Mouse (Mus musculus): ENCODE results near the gene Ppp2r5d. TPM values are rescaled to one million over a fixed set of nuclear protein-coding genes. Genes with fewer than 3 reads are reported as not detected.

The Ppp2r5d gene
- total and polyA plus RNA-seq, 2 experiments = 13.6 to 24.0 TPM

DNA sequence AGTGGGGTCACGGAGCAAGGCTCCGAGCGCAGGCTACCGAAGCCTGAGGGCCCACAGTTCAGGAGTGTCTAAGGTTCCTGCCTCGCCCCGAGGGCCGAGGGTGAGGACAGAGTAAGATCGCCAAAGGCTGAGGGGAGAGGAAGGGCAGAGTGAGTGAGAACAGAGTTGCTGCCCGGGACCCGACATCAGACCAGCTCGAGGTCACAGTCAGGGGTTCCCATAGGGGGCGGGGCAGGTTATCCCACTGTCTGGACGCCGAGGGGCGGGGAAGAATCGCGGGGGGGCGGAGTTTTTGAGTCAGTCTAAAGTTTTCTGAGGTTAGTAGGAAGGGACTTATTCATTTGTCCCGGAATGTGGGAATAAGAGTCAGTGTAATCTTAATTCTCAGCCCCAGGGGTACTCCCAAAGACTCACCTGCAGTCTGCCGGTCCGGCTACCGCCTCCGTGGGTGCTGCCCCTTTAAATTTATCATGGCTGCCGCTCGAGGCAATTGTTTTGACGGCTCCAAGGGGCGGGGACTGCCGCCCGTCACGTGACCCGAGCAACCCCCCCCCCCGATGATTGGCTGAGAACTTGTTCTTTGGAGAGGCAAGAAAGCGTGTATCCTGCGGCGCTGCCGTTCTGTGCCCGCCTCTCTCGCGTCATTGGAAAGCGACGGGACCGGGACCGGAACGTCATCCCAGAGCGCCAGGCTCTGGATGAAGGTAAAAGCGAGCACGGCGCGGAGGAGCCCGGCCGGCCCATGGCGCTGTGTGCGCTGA, 59.2 kb downstream of the Ppp2r5d start, which contains the start of the genes Klc4 and Mrpl2:
Gene Klc4, minus strand, starts transcription at position 462 of the 761 bp plus-strand sequence.
Gene Mrpl2, plus strand, starts transcription at position 669 of the 761 bp plus-strand sequence.
- Histone ChIP-seq H3K4me1 (ENCODE audit: control insufficient read depth, insufficient read depth, low read length) (peaks cover 8% of the 10 kb centered on the region), H3K9ac (ENCODE audit: low read depth, low read length) (peak within 1 kb of the TSS; percentile 92), H3K4me3 (ENCODE audit: insufficient read depth, low read depth, low read length) (peak within 1 kb of the TSS; percentile 95), H3K36me3 (ENCODE audit: control insufficient read depth, insufficient read depth, low read length) (peaks cover 15% of the 10 kb centered on the region; the same call in 1 of the 2 replicates), H3K27ac (replicated peaks; ENCODE audit: insufficient read depth, low read depth, low read length) (peak within 1 kb of the TSS; percentile 99), H3K79me2 (ENCODE audit: control insufficient read depth, insufficient read depth, low read length) (peaks cover 5% of the 10 kb centered on the region; the same call in 1 of the 2 replicates), H3K27me3 (ENCODE audit: control insufficient read depth, insufficient read depth, low read length) (no peaks in the 10 kb centered on the region)
- TF ChIP-seq CTCF (IDR thresholded peaks at IDR 0.05; ENCODE audit: low read depth, low read length) = no peak
- TF ChIP-seq POLR2A (IDR thresholded peaks at IDR 0.05; ENCODE audit: extremely low read depth, insufficient read depth, low read length) = 0 out of 2 replicates have a peak, but pooled peaks have one; percentile 30
- under 1% methylated on average over 52 of the region's 53 CpGs for WGBS
- peak; percentile 90 for DNase-seq (ENCODE audit: extremely low read depth, low read depth, low spot score)

- Histone ChIP-seq H3K27me3 (ENCODE audit: control insufficient read depth, insufficient read depth, low read length) (no peaks in the 10 kb centered on the region), H3K4me3 (ENCODE audit: insufficient read depth, low read depth, low read length) (peak overlapping the region; percentile 95), H3K79me2 (ENCODE audit: control insufficient read depth, insufficient read depth, low read length) (peaks cover 5% of the 10 kb centered on the region; the same call in 1 of the 2 replicates), H3K36me3 (ENCODE audit: control insufficient read depth, insufficient read depth, low read length) (peaks cover 22% of the 10 kb centered on the region; the same call in 1 of the 2 replicates), H3K27ac (replicated peaks; ENCODE audit: insufficient read depth, low read depth, low read length) (peak overlapping the region; percentile 99), H3K9ac (ENCODE audit: low read depth, low read length) (peak overlapping the region; percentile 92), H3K4me1 (ENCODE audit: control insufficient read depth, insufficient read depth, low read length) (peaks cover 8% of the 10 kb centered on the region)
- 1% methylated on average over 11 of the region's 11 CpGs for WGBS
- TF ChIP-seq POLR2A (IDR thresholded peaks at IDR 0.05; ENCODE audit: extremely low read depth, insufficient read depth, low read length) (0 out of 2 replicates have a peak, but pooled peaks have one; percentile 47), CTCF (IDR thresholded peaks at IDR 0.05; ENCODE audit: low read depth, low read length) (no peak)
- DNase-seq (ENCODE audit: extremely low read depth, low read depth, low spot score) = peak; percentile 89
Observed at GRCm38 (mm10) chr17:46644916-46645475, 59.9 kb downstream of the Ppp2r5d start.

GRCm38 (mm10) chr17:46644152-46644805, 60.6 kb downstream of the Ppp2r5d start:
- Histone ChIP-seq H3K4me1 (ENCODE audit: control insufficient read depth, insufficient read depth, low read length) (peaks cover 8% of the 10 kb centered on the region), H3K9ac (ENCODE audit: low read depth, low read length) (peak overlapping the region; percentile 46)

GRCm38 (mm10) chr17:46642060-46642459, 62.9 kb downstream of the Ppp2r5d start:
- no peak for TF ChIP-seq CTCF (IDR thresholded peaks at IDR 0.05; ENCODE audit: low read depth, low read length)
- TF ChIP-seq POLR2A (IDR thresholded peaks at IDR 0.05; ENCODE audit: extremely low read depth, insufficient read depth, low read length) = no peak
- 96% methylated on average over 17 of the region's 17 CpGs for WGBS
- H3K4me3 ChIP-seq (ENCODE audit: insufficient read depth, low read depth, low read length) = no peak overlapping the region
- no peak overlapping the region for H3K27ac ChIP-seq (replicated peaks; ENCODE audit: insufficient read depth, low read depth, low read length)
- H3K4me1 ChIP-seq (ENCODE audit: control insufficient read depth, insufficient read depth, low read length) = peaks cover 8% of the 10 kb centered on the region
- H3K79me2 ChIP-seq (ENCODE audit: control insufficient read depth, insufficient read depth, low read length) = peaks cover 5% of the 10 kb centered on the region; the same call in 1 of the 2 replicates
- DNase-seq (ENCODE audit: extremely low read depth, low read depth, low spot score) = no peak
- H3K27me3 ChIP-seq (ENCODE audit: control insufficient read depth, insufficient read depth, low read length) = no peaks in the 10 kb centered on the region
- H3K9ac ChIP-seq (ENCODE audit: low read depth, low read length) = no peak overlapping the region
- H3K36me3 ChIP-seq (ENCODE audit: control insufficient read depth, insufficient read depth, low read length) = peaks cover 25% of the 10 kb centered on the region; the same call in 1 of the 2 replicates

More at GRCm38 (mm10) chr17:46644152-46644805, 60.6 kb downstream of the Ppp2r5d start:
- Histone ChIP-seq H3K27ac (replicated peaks; ENCODE audit: insufficient read depth, low read depth, low read length) (peak overlapping the region; percentile 99), H3K4me3 (ENCODE audit: insufficient read depth, low read depth, low read length) (peak overlapping the region; percentile 95), H3K79me2 (ENCODE audit: control insufficient read depth, insufficient read depth, low read length) (peaks cover 5% of the 10 kb centered on the region; the same call in 1 of the 2 replicates), H3K27me3 (ENCODE audit: control insufficient read depth, insufficient read depth, low read length) (no peaks in the 10 kb centered on the region), H3K36me3 (ENCODE audit: control insufficient read depth, insufficient read depth, low read length) (peaks cover 25% of the 10 kb centered on the region; the same call in 1 of the 2 replicates)
- DNase-seq (ENCODE audit: extremely low read depth, low read depth, low spot score) = no peak
- TF ChIP-seq POLR2A (IDR thresholded peaks at IDR 0.05; ENCODE audit: extremely low read depth, insufficient read depth, low read length) (no peak), CTCF (IDR thresholded peaks at IDR 0.05; ENCODE audit: low read depth, low read length) (no peak)
- 81% methylated on average over 12 of the region's 12 CpGs for WGBS

DNA sequence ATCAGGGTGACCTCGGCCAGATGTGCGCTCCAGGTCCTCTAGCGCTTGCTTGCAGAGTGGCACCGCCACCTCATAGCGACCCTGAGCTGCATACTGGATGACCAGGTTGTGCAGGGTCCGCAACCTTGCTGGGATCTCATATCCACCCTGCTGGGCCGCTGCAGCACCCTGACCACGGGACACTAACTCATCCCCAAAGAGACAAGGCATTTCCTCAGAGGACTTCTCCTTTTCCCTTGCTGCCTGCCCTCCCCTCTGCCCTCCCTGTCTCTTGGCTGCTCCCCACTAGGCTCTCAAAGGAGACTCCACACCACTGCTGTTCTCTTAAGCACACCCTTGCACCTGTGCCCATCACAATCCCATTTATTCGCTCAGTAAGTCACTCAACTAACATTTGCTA, 65.0 kb downstream of the Ppp2r5d start:
- Histone ChIP-seq H3K36me3 (ENCODE audit: control insufficient read depth, insufficient read depth, low read length) (peaks cover 35% of the 10 kb centered on the region; the same call in 1 of the 2 replicates), H3K79me2 (ENCODE audit: control insufficient read depth, insufficient read depth, low read length) (peaks cover 5% of the 10 kb centered on the region; the same call in 1 of the 2 replicates), H3K9ac (ENCODE audit: low read depth, low read length) (no peak overlapping the region), H3K4me3 (ENCODE audit: insufficient read depth, low read depth, low read length) (no peak overlapping the region; the same call in 1 of the 2 replicates), H3K4me1 (ENCODE audit: control insufficient read depth, insufficient read depth, low read length) (peaks cover 6% of the 10 kb centered on the region), H3K27ac (replicated peaks; ENCODE audit: insufficient read depth, low read depth, low read length) (no peak overlapping the region), H3K27me3 (ENCODE audit: control insufficient read depth, insufficient read depth, low read length) (no peaks in the 10 kb centered on the region)
- no peak for DNase-seq (ENCODE audit: extremely low read depth, low read depth, low spot score)
- no peak for TF ChIP-seq POLR2A (IDR thresholded peaks at IDR 0.05; ENCODE audit: extremely low read depth, insufficient read depth, low read length)
- no peak for TF ChIP-seq CTCF (IDR thresholded peaks at IDR 0.05; ENCODE audit: low read depth, low read length)
- 88% methylated on average over 9 of the region's 9 CpGs for WGBS

Measured in liver, adult 2 months (tissue).